Mouse (Mus musculus) limb, embryonic 14.5 days (tissue): ENCODE measurements around the gene Acvr1b. TPM values are rescaled to one million over a fixed set of nuclear protein-coding genes. Genes with fewer than 3 reads are reported as not detected.

Experiments
- ATAC-seq: fragments of 200-750 bp; cut with Nextera tagmentation; 2 replicates; pipeline ENCODE4 v1.8.0; 2017; ENCODE audit warnings: low read depth, moderate number of reproducible peaks, moderate TSS enrichment; ENCODE audit not compliant: low FRiP score
- DNase-seq: peaks from one replicate; pipeline ENCODE4 v3.0.0-alpha.2; 2015; ENCODE audit warnings: low spot score
- H3K27ac ChIP-seq: fragments of 300-500 bp; sonication (generic); replicated peaks from 2 replicates; pipeline ENCODE4 v1.5.1; 2014; ENCODE audit warnings: low read depth, mild to moderate bottlenecking, low read length, moderate library complexity, mixed read lengths
- H3K27me3 ChIP-seq: fragments of 300-500 bp; sonication (generic); 2 replicates; pipeline ENCODE4 v1.6.1; 2014; ENCODE audit warnings: low read length, mixed read lengths; ENCODE audit not compliant: control insufficient read depth, insufficient read depth
- H3K36me3 ChIP-seq: fragments of 300-500 bp; sonication (generic); 2 replicates; pipeline ENCODE4 v1.6.1; 2014; ENCODE audit warnings: mild to moderate bottlenecking, low read length, moderate library complexity, mixed read lengths; ENCODE audit not compliant: control insufficient read depth, insufficient read depth
- H3K4me1 ChIP-seq: fragments of 300-500 bp; sonication (generic); 2 replicates; pipeline ENCODE4 v1.6.1; 2014; ENCODE audit warnings: antibody characterized with exemption, low read length, mixed read lengths; ENCODE audit not compliant: control insufficient read depth, insufficient read depth
- H3K4me2 ChIP-seq: fragments of 300-500 bp; sonication (generic); replicated peaks from 2 replicates; pipeline ENCODE4 v1.6.1; 2014; ENCODE audit warnings: low read depth, mild to moderate bottlenecking, low read length, moderate library complexity; ENCODE audit not compliant: severe bottlenecking
- H3K4me3 ChIP-seq: fragments of 300-500 bp; sonication (generic); replicated peaks from 2 replicates; pipeline ENCODE4 v1.5.1; 2014; ENCODE audit warnings: low read length
- H3K9ac ChIP-seq: fragments of 300-500 bp; sonication (generic); 2 replicates; pipeline ENCODE4 v1.6.1; 2014; ENCODE audit warnings: mild to moderate bottlenecking, low read depth, low read length, moderate library complexity; ENCODE audit not compliant: severe bottlenecking
- H3K9me3 ChIP-seq: fragments of 300-500 bp; sonication (generic); 2 replicates; pipeline ENCODE4 v1.6.1; 2016; ENCODE audit warnings: low read length; ENCODE audit not compliant: control insufficient read depth
- POLR2A ChIP-seq: fragments of 200-500 bp; IDR thresholded peaks from 2 replicates; pipeline ENCODE4 v1.8.0; 2012; ENCODE audit warnings: inconsistent platforms, mild to moderate bottlenecking, moderate library complexity, borderline replicate concordance; ENCODE audit not compliant: insufficient read depth, insufficient read length; ENCODE audit errors: extremely low read depth
- WGBS: fragments of 180-500 bp; shearing (Covaris S2); extraction: QIAGEN DNeasy Blood & Tissue Kit; methylation state at CpG from one replicate; pipeline ENCODE4 v1.1.7; 2014; 5-methylcytosine and 5-hydroxymethylcytosine counted together
- polyA plus RNA-seq, 2 experiments: library from polyadenylated mRNA; depleted of rRNA in 1 of 2; stranded (reverse) in 1 of 2; unstranded in 1 of 2; fragments of >200 nt; fragmentation: Nextera tagmentation in 1 of 2; extraction: Ambion mirVana in 1 of 2; gene quantifications; 2 replicates each; pipeline versions ENCODE4 v1.2.1 to v1.2.3; 2012 to 2014

The Acvr1b gene
- polyA plus RNA-seq, 2 experiments: 12.3 to 27.2 TPM

DNA sequence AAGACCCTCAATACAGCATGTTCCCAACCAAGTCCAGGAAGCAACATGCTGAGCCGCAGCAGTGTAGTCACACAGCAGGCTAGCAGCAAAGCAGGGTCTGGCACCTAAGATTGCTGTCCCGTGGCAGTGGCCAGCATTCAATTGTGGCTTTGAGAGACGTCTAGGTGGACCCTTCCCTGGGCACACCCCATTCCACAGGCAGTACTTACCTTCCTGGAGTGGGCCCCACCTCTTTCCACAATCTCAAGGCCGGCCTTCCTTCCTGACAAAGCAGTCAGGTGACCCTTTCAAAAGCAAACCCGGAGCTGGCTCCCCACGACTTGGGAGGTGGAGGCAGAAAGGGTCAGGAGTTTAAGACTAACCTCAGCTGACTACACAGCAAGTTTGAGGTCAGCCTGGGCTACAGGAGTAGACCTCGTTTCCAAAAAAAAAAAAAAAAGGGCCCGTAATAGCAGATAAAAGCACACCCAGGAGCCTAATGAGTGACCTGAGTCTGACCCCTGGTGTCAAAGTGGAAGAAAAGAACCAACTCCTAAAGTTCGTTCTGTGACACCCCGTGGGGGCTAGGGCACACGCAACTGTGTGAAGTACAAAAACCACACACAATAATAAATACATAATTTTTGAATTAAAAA, 59.9 kb downstream of the Acvr1b start:
- ATAC-seq (no peak), DNase-seq (no peak)
- TF ChIP-seq POLR2A: no peak
- H3K4me3 ChIP-seq: no peak overlapping the region
- no peaks in the 10 kb centered on the region for H3K9me3 ChIP-seq
- H3K36me3 ChIP-seq: peaks cover 44% of the 10 kb centered on the region
- H3K9ac ChIP-seq: no peak overlapping the region
- H3K4me2 ChIP-seq: no peak overlapping the region
- H3K27me3 ChIP-seq: no peaks in the 10 kb centered on the region
- 23% methylated on average over 11 of the region's 11 CpGs for WGBS
- H3K4me1 ChIP-seq: peaks cover 26% of the 10 kb centered on the region
- no peak overlapping the region; the same call in 1 of the 2 replicates for H3K27ac ChIP-seq

DNA sequence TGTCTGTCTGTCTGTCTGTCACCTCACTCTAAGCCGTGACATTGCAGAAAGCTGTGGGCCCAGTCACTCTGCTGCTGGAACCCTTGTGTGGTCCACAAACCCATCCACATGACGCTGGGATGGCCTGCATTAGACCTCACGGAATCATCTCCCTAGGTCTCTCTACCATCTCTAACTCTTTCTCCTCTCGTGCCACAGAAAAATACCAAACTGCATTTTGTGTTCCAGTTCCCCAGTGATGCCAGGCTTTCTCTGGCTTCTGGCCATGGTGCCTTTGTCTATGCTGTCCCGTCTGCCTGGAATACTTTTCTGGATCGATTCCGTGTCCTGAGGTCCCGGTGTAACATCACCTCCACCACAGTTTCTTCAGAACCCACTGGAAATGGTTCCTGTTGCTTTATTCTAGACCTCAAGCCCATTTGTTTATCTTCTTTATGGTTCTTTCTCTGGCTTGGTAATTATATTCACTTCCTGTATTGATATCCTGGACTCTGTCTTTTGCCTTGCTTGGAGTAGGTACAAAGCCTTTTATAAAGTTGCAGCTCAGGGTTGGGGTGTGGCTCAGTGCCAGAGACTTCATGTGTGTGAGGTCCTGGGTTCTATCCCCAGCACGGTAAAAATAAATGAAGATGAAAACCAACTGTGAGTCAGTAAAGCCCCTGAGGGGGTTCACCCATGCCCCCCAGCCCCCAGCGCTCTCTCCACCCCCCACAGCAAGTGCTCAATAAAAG, 60.9 kb downstream of the Acvr1b start:
- WGBS: 63% methylated on average over 10 of the region's 10 CpGs
- no peak for TF ChIP-seq POLR2A
- Histone ChIP-seq H3K9ac (no peak overlapping the region), H3K27ac (0 out of 2 replicates have a peak overlapping the region, but pooled peaks have one; percentile 1), H3K27me3 (no peaks in the 10 kb centered on the region), H3K4me3 (no peak overlapping the region), H3K4me1 (peaks cover 20% of the 10 kb centered on the region), H3K9me3 (no peaks in the 10 kb centered on the region), H3K36me3 (peaks cover 33% of the 10 kb centered on the region), H3K4me2 (no peak overlapping the region)
- ATAC-seq (no peak), DNase-seq (no peak)

DNA sequence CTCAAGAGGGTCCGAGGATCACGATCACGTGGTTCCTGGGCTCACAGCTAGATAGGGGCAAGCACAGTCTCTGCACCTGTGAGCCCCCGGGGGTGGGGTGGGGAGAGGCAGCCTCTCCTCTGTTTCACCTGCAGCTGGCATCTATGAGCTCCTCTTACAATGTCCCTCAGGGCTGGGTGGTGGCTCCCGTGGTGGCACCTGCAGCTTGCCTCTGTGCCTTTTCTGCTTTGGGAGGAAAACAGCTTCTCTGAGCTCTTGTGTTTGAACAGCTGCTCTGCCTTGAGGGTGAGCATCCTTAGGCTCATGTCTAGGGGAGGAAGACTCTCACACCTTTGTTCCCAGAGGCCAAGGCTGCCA, 61.5 kb downstream of the Acvr1b start:
- peaks cover 28% of the 10 kb centered on the region for H3K36me3 ChIP-seq
- H3K4me3 ChIP-seq: no peak overlapping the region
- no peaks in the 10 kb centered on the region for H3K27me3 ChIP-seq
- 30% methylated on average over 5 of the region's 5 CpGs for WGBS
- no peak overlapping the region for H3K9ac ChIP-seq
- no peak for TF ChIP-seq POLR2A
- no peak overlapping the region for H3K4me2 ChIP-seq
- H3K4me1 ChIP-seq: peaks cover 20% of the 10 kb centered on the region
- H3K27ac ChIP-seq: no peak overlapping the region
- DNase-seq (no peak), ATAC-seq (no peak)
- no peaks in the 10 kb centered on the region for H3K9me3 ChIP-seq

DNA sequence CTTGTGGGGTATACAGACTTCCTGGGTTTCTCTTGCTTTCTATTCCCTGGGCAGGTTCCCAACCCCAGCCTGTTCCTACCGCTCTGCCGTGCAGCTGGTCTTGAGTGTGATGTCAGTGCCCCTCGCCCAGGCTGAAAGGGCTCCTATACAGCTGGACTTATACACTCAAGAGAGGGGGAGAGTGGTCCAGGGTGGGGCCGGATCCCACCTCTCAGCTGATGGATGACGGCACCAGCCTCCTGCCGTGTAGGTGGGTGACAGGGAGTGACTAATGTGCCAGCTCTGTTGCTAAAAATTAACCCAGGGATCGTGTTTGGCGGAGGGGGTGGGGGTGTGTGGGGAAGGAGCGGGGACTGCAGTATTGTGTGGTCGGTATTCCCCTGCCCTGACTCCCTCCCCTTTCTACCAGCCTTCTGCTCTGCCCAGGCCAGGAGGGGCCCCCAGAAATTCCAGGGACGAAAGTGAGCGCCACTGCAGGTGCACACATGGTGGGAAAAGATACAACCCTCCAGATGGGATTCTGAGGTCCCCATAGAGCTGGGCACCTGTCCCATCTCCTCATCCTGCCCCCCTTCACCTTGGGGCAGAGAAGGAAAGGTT, 62.0 kb downstream of the Acvr1b start:
- 26% methylated on average over 12 of the region's 12 CpGs for WGBS
- TF ChIP-seq POLR2A: no peak
- no peak overlapping the region for H3K4me2 ChIP-seq

DNA sequence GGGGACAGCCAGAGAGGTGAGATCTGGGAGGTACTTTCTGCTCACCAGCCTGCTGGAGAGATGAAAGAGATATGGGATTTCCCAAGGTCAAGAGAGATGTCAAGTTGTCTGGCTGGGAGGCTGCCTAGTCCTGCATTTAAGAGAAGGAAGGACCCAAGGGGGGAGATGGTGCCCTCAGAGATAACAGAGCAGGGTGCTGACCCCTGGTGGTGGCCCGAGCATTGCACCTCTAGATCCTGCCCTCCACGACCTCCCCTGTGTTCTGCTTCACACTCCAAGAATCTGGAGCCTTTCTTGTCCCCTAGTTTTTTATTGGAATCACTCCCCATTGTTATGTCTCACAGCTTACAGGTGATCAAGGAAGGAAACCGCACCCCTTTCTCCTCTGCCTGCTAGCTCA, 63.0 kb downstream of the Acvr1b start:
- WGBS: 11% methylated on average over 3 of the region's 3 CpGs
- H3K4me1 ChIP-seq: peaks cover 24% of the 10 kb centered on the region

More for the DNA sequence above, 62.0 kb downstream of the Acvr1b start:
- ATAC-seq: peak; percentile 20; the same call in 1 of the 2 replicates
- H3K27me3 ChIP-seq: no peaks in the 10 kb centered on the region
- H3K9ac ChIP-seq: 0 out of 2 replicates have a peak overlapping the region, but pooled peaks have one; percentile 16
- no peak overlapping the region for H3K4me3 ChIP-seq
- no peak for DNase-seq
- no peaks in the 10 kb centered on the region for H3K9me3 ChIP-seq
- no peak overlapping the region for H3K27ac ChIP-seq
- peaks cover 21% of the 10 kb centered on the region for H3K4me1 ChIP-seq
- peaks cover 23% of the 10 kb centered on the region for H3K36me3 ChIP-seq

More for the DNA sequence above, 63.0 kb downstream of the Acvr1b start:
- Histone ChIP-seq H3K9me3 (no peaks in the 10 kb centered on the region), H3K4me2 (no peak overlapping the region), H3K36me3 (peaks cover 12% of the 10 kb centered on the region), H3K9ac (no peak overlapping the region), H3K27ac (no peak overlapping the region), H3K4me3 (no peak overlapping the region), H3K27me3 (no peaks in the 10 kb centered on the region)
- TF ChIP-seq POLR2A: no peak
- ATAC-seq: no peak
- DNase-seq: peak; percentile 40
